ENCODE assay signal across 12 mouse cellular contexts in genomic region chr4:53905537-53905936, GRCm38 (mm10).
DNase-seq lines count a peak whose midpoint lies in the region; ATAC-seq and TF ChIP-seq lines count a peak whose summit lies in the region.
"Had no signal": no experiment of that assay in that cellular context is flagged by ENCODE, and none has a peak within 500 bp of the region (broad histone marks: within the 10 kb centered on the region; RNA-seq: fewer than 3 reads in every experiment).

No protein-coding gene starts in this region.

- no peak; the same call in 1 of the 2 replicates for ATAC-seq in forebrain, postnatal 0 days
- no peak for ATAC-seq in forebrain, embryonic 12.5 days (ENCODE audit: low FRiP score)
- no peak for ATAC-seq in liver, postnatal 0 days

- no peak for DNase-seq in forebrain, postnatal 0 days
- no peak for DNase-seq in liver, postnatal 0 days
- no peak for DNase-seq in liver
- DNase-seq in right cerebral cortex, postnatal 10 days (ENCODE audit: low spot score in 2 of 2), result no peak
- DNase-seq in urinary bladder, postnatal 14 days (ENCODE audit: low spot score), result no peak
- DNase-seq: left cerebral cortex, postnatal 4 days; retina, postnatal 1 day had no signal

- H3K4me2 ChIP-seq in forebrain, postnatal 0 days (ENCODE audit: low read depth), result no peak overlapping the region
- H3K4me2 ChIP-seq in forebrain, embryonic 12.5 days, result no peak overlapping the region
- H3K4me2 ChIP-seq in liver, postnatal 0 days (ENCODE audit: low read depth, low read length), result no peak overlapping the region

- H3K4me3 ChIP-seq in forebrain, postnatal 0 days (ENCODE audit: low read depth, low read length), result no peak overlapping the region
- no peak overlapping the region for H3K4me3 ChIP-seq in forebrain, embryonic 12.5 days (replicated peaks)
- no peak overlapping the region for H3K4me3 ChIP-seq in liver, postnatal 0 days (ENCODE audit: low read depth, low read length)
- H3K4me3 ChIP-seq in E14TG2a.4 (replicated peaks; ENCODE audit: low read length), result no peak overlapping the region
- no peak overlapping the region for H3K4me3 ChIP-seq in embryonic fibroblast, embryonic 13.5 days (ENCODE audit: insufficient read depth, low read length)
- H3K4me3 ChIP-seq: midbrain, embryonic 10.5 days had no signal

- no peak for TF ChIP-seq EP300 in liver, postnatal 0 days (IDR thresholded peaks at IDR 0.05; ENCODE audit: low read depth)

- H3K4me1 ChIP-seq in forebrain, postnatal 0 days (ENCODE audit: insufficient read depth), result no peaks in the 10 kb centered on the region
- no peaks in the 10 kb centered on the region for H3K4me1 ChIP-seq in forebrain, embryonic 12.5 days
- H3K4me1 ChIP-seq in liver, postnatal 0 days (ENCODE audit: insufficient read depth), result no peaks in the 10 kb centered on the region
- H3K4me1 ChIP-seq in E14TG2a.4 (replicated peaks; ENCODE audit: low read depth, low read length), result peaks cover 7% of the 10 kb centered on the region
- H3K4me1 ChIP-seq in embryonic fibroblast, embryonic 13.5 days (ENCODE audit: control insufficient read depth, insufficient read depth, low read length), result no peaks in the 10 kb centered on the region

- TF ChIP-seq CTCF in forebrain, postnatal 0 days (IDR thresholded peaks at IDR 0.05; ENCODE audit: low read depth), result peak; percentile 39; the same call in 1 of the 2 replicates
- peak; percentile 43 for TF ChIP-seq CTCF in liver, postnatal 0 days (IDR thresholded peaks at IDR 0.05; ENCODE audit: low read depth)
- TF ChIP-seq CTCF in E14TG2a.4 (conservative IDR thresholded peaks at IDR 0.05; ENCODE audit: low read length), result peak; percentile 46
- TF ChIP-seq CTCF in embryonic fibroblast, embryonic 13.5 days (IDR thresholded peaks at IDR 0.05; ENCODE audit: borderline replicate concordance, insufficient read depth, low read length), result peak; percentile 15; the same call in 1 of the 2 replicates

- no peaks in the 10 kb centered on the region for H3K36me3 ChIP-seq in forebrain, postnatal 0 days (ENCODE audit: insufficient read depth)
- no peaks in the 10 kb centered on the region for H3K36me3 ChIP-seq in forebrain, embryonic 12.5 days (replicated peaks)
- H3K36me3 ChIP-seq in liver, postnatal 0 days (replicated peaks; ENCODE audit: insufficient read depth, low read length), result no peaks in the 10 kb centered on the region
- H3K36me3 ChIP-seq in E14TG2a.4 (ENCODE audit: insufficient read depth, low read length), result no peaks in the 10 kb centered on the region
- H3K36me3 ChIP-seq: G1E; midbrain, embryonic 10.5 days had no signal

- WGBS in forebrain, postnatal 0 days, result 36% methylated on average over 6 of the region's 6 CpGs
- WGBS in forebrain, embryonic 12.5 days, result 39% methylated on average over 6 of the region's 6 CpGs
- 47% methylated on average over 6 of the region's 6 CpGs for WGBS in liver, postnatal 0 days (ENCODE audit: insufficient replicate concordance)

- TF ChIP-seq POLR2A in embryonic fibroblast, embryonic 13.5 days (IDR thresholded peaks at IDR 0.05; ENCODE audit: low read depth, low read length), result no peak

- no peaks in the 10 kb centered on the region for H3K27me3 ChIP-seq in forebrain, postnatal 0 days (ENCODE audit: insufficient read depth, low read length)
- no peaks in the 10 kb centered on the region for H3K27me3 ChIP-seq in forebrain, embryonic 12.5 days
- no peaks in the 10 kb centered on the region for H3K27me3 ChIP-seq in liver, postnatal 0 days (ENCODE audit: insufficient read depth, low read length)
- H3K27me3 ChIP-seq in E14TG2a.4 (ENCODE audit: insufficient read depth, low read length), result no peaks in the 10 kb centered on the region

- no peaks in the 10 kb centered on the region for H3K9me3 ChIP-seq in forebrain, postnatal 0 days (ENCODE audit: low read length)
- no peaks in the 10 kb centered on the region for H3K9me3 ChIP-seq in forebrain, embryonic 12.5 days
- no peaks in the 10 kb centered on the region for H3K9me3 ChIP-seq in liver, postnatal 0 days (ENCODE audit: low read length)
- no peaks in the 10 kb centered on the region for H3K9me3 ChIP-seq in E14TG2a.4 (ENCODE audit: low read length)
- H3K9me3 ChIP-seq: G1E; midbrain, embryonic 10.5 days had no signal

- no peak overlapping the region for H3K9ac ChIP-seq in forebrain, postnatal 0 days
- no peak overlapping the region for H3K9ac ChIP-seq in forebrain, embryonic 12.5 days
- no peak overlapping the region for H3K9ac ChIP-seq in liver, postnatal 0 days (replicated peaks)

- no peak overlapping the region for H3K27ac ChIP-seq in forebrain, postnatal 0 days (ENCODE audit: low read depth, low read length)
- no peak overlapping the region for H3K27ac ChIP-seq in forebrain, embryonic 12.5 days
- H3K27ac ChIP-seq in liver, postnatal 0 days (ENCODE audit: low read depth), result no peak overlapping the region
- no peak overlapping the region for H3K27ac ChIP-seq in embryonic fibroblast, embryonic 13.5 days (ENCODE audit: insufficient read depth, low read length)
- H3K27ac ChIP-seq: midbrain, embryonic 10.5 days had no signal
